Mouse (Mus musculus) neural tube, embryonic 13.5 days (tissue): ENCODE data around the gene Oxsr1. TPM values are rescaled to one million over a fixed set of nuclear protein-coding genes. Genes with fewer than 3 reads are reported as not detected.
"Not testable (repeated sequence)": the region's sequence is repeated elsewhere in the genome, so short reads cannot be mapped to it uniquely, and the experiment has no call there.

ENCODE experiments used
- ATAC-seq: fragments of 200-750 bp; cut with Nextera tagmentation; 2 replicates; pipeline ENCODE4 v1.8.0; 2017; ENCODE audit warnings: low read depth, mild to moderate bottlenecking, moderate TSS enrichment, moderate library complexity
- H3K27ac ChIP-seq: fragments of 300-500 bp; sonication (generic); replicated peaks from 2 replicates; pipeline ENCODE4 v1.5.1; 2015; ENCODE audit warnings: moderate library complexity, mild to moderate bottlenecking, inconsistent platforms
- H3K27me3 ChIP-seq: fragments of 300-500 bp; sonication (generic); 2 replicates; pipeline ENCODE4 v1.6.1; 2015; ENCODE audit warnings: mild to moderate bottlenecking, inconsistent platforms
- H3K36me3 ChIP-seq: fragments of 300-500 bp; sonication (generic); 2 replicates; pipeline ENCODE4 v1.6.1; 2015; ENCODE audit warnings: mild to moderate bottlenecking, inconsistent platforms
- H3K4me1 ChIP-seq: fragments of 300-500 bp; sonication (generic); replicated peaks from 2 replicates; pipeline ENCODE4 v1.6.1; 2015; ENCODE audit warnings: inconsistent platforms
- H3K4me2 ChIP-seq: fragments of 300-500 bp; sonication (generic); 2 replicates; pipeline ENCODE4 v1.6.1; 2015; ENCODE audit warnings: inconsistent platforms, mild to moderate bottlenecking, moderate library complexity
- H3K4me3 ChIP-seq: fragments of 300-500 bp; sonication (generic); 2 replicates; pipeline ENCODE4 v1.5.1; 2015; ENCODE audit warnings: mild to moderate bottlenecking, inconsistent platforms
- H3K9ac ChIP-seq: fragments of 300-500 bp; sonication (generic); 2 replicates; pipeline ENCODE4 v1.6.1; 2015; ENCODE audit warnings: moderate library complexity, mild to moderate bottlenecking, inconsistent platforms
- H3K9me3 ChIP-seq: fragments of 300-500 bp; sonication (generic); 2 replicates; pipeline ENCODE4 v1.6.1; 2016; ENCODE audit warnings: inconsistent platforms
- WGBS: fragments of 180-500 bp; shearing (Covaris S2); methylation state at CpG from one replicate; pipeline ENCODE4 v1.1.7; 2015; 5-methylcytosine and 5-hydroxymethylcytosine counted together
- polyA plus RNA-seq: library from polyadenylated mRNA; unstranded; fragments of >200 nt; fragmentation: Nextera tagmentation; extraction: Ambion mirVana; gene quantifications from 2 replicates; pipeline ENCODE4 v1.2.1, GENCODE M21; 2015

Oxsr1 gene
- 12.3 and 12.9 TPM in 2 replicates for polyA plus RNA-seq

- Histone ChIP-seq H3K27me3 (no peaks in the 10 kb centered on the region), H3K36me3 (no peaks in the 10 kb centered on the region), H3K4me1 (peaks cover 34% of the 10 kb centered on the region), H3K9me3 (no peaks in the 10 kb centered on the region), H3K9ac (peak within 1 kb of the TSS; percentile 89), H3K4me3 (peak within 1 kb of the TSS; percentile 98), H3K27ac (peak within 1 kb of the TSS; percentile 95), H3K4me2 (peak within 1 kb of the TSS; percentile 98)
- under 1% methylated on average over 76 of the region's 76 CpGs for WGBS
- ATAC-seq: peak; percentile 97
Measured at GRCm38 (mm10) chr9:119322289-119323259, at the start of gene Oxsr1. TSS of gene Oxsr1 (minus strand) at chr9:119322427.

DNA sequence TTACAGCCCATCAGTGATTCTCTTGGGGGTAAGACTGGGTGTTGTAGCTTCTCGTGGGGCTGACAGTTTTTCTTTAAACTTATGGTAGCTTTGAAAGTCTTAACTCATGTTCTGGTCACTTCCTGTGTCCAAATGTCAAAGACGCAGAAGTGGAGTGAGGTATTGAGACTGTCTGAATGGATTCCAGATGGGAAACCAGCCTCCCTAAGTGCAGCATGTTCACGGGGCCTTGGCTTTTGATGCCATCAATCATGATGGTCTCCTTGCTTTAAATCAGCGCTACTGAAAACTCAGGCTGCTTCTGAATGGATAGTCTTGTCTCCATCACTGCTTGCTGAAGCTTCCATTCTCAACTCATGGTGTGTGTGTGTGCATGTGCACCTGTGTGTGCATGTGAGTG, 49.0 kb upstream of the Oxsr1 start:
- Histone ChIP-seq H3K27me3 (no peaks in the 10 kb centered on the region), H3K9me3 (no peaks in the 10 kb centered on the region), H3K4me1 (no peaks in the 10 kb centered on the region), H3K4me3 (no peak overlapping the region), H3K9ac (no peak overlapping the region), H3K36me3 (no peaks in the 10 kb centered on the region), H3K4me2 (no peak overlapping the region), H3K27ac (no peak overlapping the region)
- WGBS: 74% methylated on average over 4 of the region's 4 CpGs
- ATAC-seq: no peak

DNA sequence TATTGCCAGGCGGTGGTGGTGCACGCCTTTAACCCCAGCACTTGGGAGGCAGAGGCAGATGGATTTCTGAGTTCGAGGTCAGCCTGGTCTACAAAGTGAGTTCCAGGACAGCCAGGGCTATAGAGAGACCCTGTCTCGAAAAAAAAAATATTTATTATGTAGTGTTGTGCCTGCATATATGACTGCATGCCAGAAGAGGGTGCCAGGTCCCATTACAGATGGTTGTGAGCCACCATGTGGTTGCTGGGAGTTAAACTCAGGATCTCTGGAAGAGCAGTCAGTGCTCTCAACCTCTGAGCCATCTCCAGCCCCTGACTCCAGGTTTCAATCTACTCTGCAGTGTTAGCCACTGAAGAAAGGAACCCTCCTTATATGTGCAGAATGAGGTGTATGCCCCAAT, 48.5 kb upstream of the Oxsr1 start:
- ATAC-seq, H3K4me2 ChIP-seq, H3K4me1 ChIP-seq, H3K9ac ChIP-seq, H3K27me3 ChIP-seq, H3K4me3 ChIP-seq, H3K9me3 ChIP-seq, H3K36me3 ChIP-seq, H3K27ac ChIP-seq: not testable (repeated sequence)
- 86% methylated on average over 4 of the region's 4 CpGs for WGBS

GRCm38 (mm10) chr9:119368367-119368766, 46.1 kb upstream of the Oxsr1 start:
- Histone ChIP-seq H3K4me2 (no peak overlapping the region), H3K27ac (no peak overlapping the region), H3K4me3 (no peak overlapping the region), H3K4me1 (no peaks in the 10 kb centered on the region), H3K9ac (no peak overlapping the region), H3K36me3 (no peaks in the 10 kb centered on the region), H3K27me3 (no peaks in the 10 kb centered on the region), H3K9me3 (no peaks in the 10 kb centered on the region)
- ATAC-seq: no peak
- WGBS: 85% methylated on average over 3 of the region's 3 CpGs

DNA sequence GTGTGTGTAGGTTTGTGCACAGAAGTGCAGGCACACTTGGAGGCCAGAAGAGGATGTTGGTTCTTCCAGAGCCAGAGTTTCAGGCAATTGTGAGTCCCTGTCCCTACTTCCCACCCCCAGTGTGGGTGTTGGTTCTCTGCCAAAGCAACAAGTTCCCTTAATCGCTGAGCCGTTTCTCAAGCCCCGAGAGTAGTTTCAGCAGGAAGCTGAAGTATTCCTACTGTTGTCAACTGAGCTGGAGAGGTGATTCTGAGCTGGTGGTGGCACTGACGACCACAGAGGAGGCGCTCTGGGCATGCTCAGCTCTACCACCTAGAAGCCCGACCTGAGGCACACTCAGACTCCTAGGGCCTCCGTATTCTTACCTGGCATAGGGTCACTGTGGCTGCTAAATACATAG, 43.1 kb upstream of the Oxsr1 start, which contains the start of gene Slc22a14:
Gene Slc22a14 (minus strand): TSS at position 270 of the 400 bp plus-strand sequence.
- no peak within 1 kb of the TSS for H3K27ac ChIP-seq
- no peak within 1 kb of the TSS for H3K4me2 ChIP-seq
- no peak within 1 kb of the TSS for H3K4me3 ChIP-seq
- no peak for ATAC-seq
- no peaks in the 10 kb centered on the region for H3K4me1 ChIP-seq
- H3K9ac ChIP-seq: no peak within 1 kb of the TSS
- no peaks in the 10 kb centered on the region for H3K9me3 ChIP-seq
- no peaks in the 10 kb centered on the region for H3K27me3 ChIP-seq
- 80% methylated on average over 7 of the region's 7 CpGs for WGBS
- no peaks in the 10 kb centered on the region for H3K36me3 ChIP-seq

GRCm38 (mm10) chr9:119363229-119363628, 41.0 kb upstream of the Oxsr1 start:
- no peak overlapping the region for H3K27ac ChIP-seq
- H3K36me3 ChIP-seq: no peaks in the 10 kb centered on the region
- H3K27me3 ChIP-seq: no peaks in the 10 kb centered on the region
- WGBS: 90% methylated on average over 12 of the region's 12 CpGs
- H3K9ac ChIP-seq: no peak overlapping the region
- ATAC-seq: no peak
- no peaks in the 10 kb centered on the region for H3K9me3 ChIP-seq
- no peak overlapping the region for H3K4me2 ChIP-seq
- H3K4me1 ChIP-seq: peaks cover under 1% of the 10 kb centered on the region; the same call in 1 of the 2 replicates
- H3K4me3 ChIP-seq: no peak overlapping the region

- no peak overlapping the region for H3K4me3 ChIP-seq
- no peaks in the 10 kb centered on the region for H3K9me3 ChIP-seq
- H3K4me1 ChIP-seq: peaks cover 6% of the 10 kb centered on the region
- H3K4me2 ChIP-seq: no peak overlapping the region
- H3K27me3 ChIP-seq: no peaks in the 10 kb centered on the region
- WGBS: 90% methylated on average over 5 of the region's 5 CpGs
- ATAC-seq: no peak
- no peaks in the 10 kb centered on the region for H3K36me3 ChIP-seq
- no peak overlapping the region for H3K27ac ChIP-seq
- H3K9ac ChIP-seq: no peak overlapping the region
Measured at GRCm38 (mm10) chr9:119361416-119361815, 39.2 kb upstream of the Oxsr1 start.

GRCm38 (mm10) chr9:119358058-119358429, 35.8 kb upstream of the Oxsr1 start:
- no peak overlapping the region for H3K27ac ChIP-seq
- WGBS: 39% methylated on average over 9 of the region's 9 CpGs
- peak overlapping the region; percentile 57 for H3K4me3 ChIP-seq
- H3K4me2 ChIP-seq: peak overlapping the region; percentile 82
- peak; percentile 6; the same call in 1 of the 2 replicates for ATAC-seq
- H3K36me3 ChIP-seq: no peaks in the 10 kb centered on the region
- peak overlapping the region; percentile 72; the same call in 1 of the 2 replicates for H3K9ac ChIP-seq
- H3K9me3 ChIP-seq: no peaks in the 10 kb centered on the region
- H3K4me1 ChIP-seq: peaks cover 6% of the 10 kb centered on the region
- no peaks in the 10 kb centered on the region for H3K27me3 ChIP-seq

- H3K27me3 ChIP-seq: no peaks in the 10 kb centered on the region
- 3% methylated on average over 65 of the region's 65 CpGs for WGBS
- peaks cover 6% of the 10 kb centered on the region for H3K4me1 ChIP-seq
- peak within 1 kb of the TSS; percentile 57 for H3K4me3 ChIP-seq
- H3K36me3 ChIP-seq: no peaks in the 10 kb centered on the region
- H3K9me3 ChIP-seq: no peaks in the 10 kb centered on the region
- H3K4me2 ChIP-seq: peak within 1 kb of the TSS; percentile 82
- ATAC-seq: peak; percentile 93
- H3K27ac ChIP-seq: no peak within 1 kb of the TSS
- peak within 1 kb of the TSS; percentile 72 for H3K9ac ChIP-seq
Measured at GRCm38 (mm10) chr9:119357331-119358057, 35.3 kb upstream of the Oxsr1 start, which contains the start of gene Xylb. TSS of gene Xylb (plus strand) at chr9:119357381.

GRCm38 (mm10) chr9:119355943-119356342, 33.7 kb upstream of the Oxsr1 start:
- Histone ChIP-seq H3K4me2 (no peak overlapping the region), H3K27ac (no peak overlapping the region), H3K9me3 (no peaks in the 10 kb centered on the region), H3K4me3 (no peak overlapping the region), H3K9ac (no peak overlapping the region), H3K36me3 (peaks cover 6% of the 10 kb centered on the region), H3K4me1 (peaks cover 6% of the 10 kb centered on the region), H3K27me3 (no peaks in the 10 kb centered on the region)
- 83% methylated on average over 6 of the region's 6 CpGs for WGBS
- ATAC-seq: no peak

- Histone ChIP-seq H3K4me3 (no peak overlapping the region), H3K4me2 (no peak overlapping the region), H3K27ac (no peak overlapping the region), H3K36me3 (peaks cover 20% of the 10 kb centered on the region), H3K9me3 (no peaks in the 10 kb centered on the region), H3K27me3 (no peaks in the 10 kb centered on the region), H3K9ac (no peak overlapping the region), H3K4me1 (peaks cover 6% of the 10 kb centered on the region)
- no peak for ATAC-seq
- WGBS: 81% methylated on average over 6 of the region's 6 CpGs
Measured at GRCm38 (mm10) chr9:119353926-119354325, 31.7 kb upstream of the Oxsr1 start.

GRCm38 (mm10) chr9:119352060-119352459, 29.8 kb upstream of the Oxsr1 start:
- Histone ChIP-seq H3K36me3 (peaks cover 36% of the 10 kb centered on the region), H3K27me3 (no peaks in the 10 kb centered on the region), H3K9ac (no peak overlapping the region), H3K27ac (no peak overlapping the region), H3K9me3 (no peaks in the 10 kb centered on the region), H3K4me1 (no peaks in the 10 kb centered on the region), H3K4me2 (no peak overlapping the region), H3K4me3 (no peak overlapping the region)
- ATAC-seq: no peak
- 26% methylated on average over 4 of the region's 4 CpGs for WGBS
